Mouse (Mus musculus) cerebellum, adult 2 months (tissue): ENCODE data around the gene 4930550C14Rik.

Source experiments
- CTCF ChIP-seq: fragments of 200-500 bp; IDR thresholded peaks from 2 replicates; pipeline ENCODE4 v1.5.1; 2011; ENCODE audit warnings: low read depth, mild to moderate bottlenecking, control low read depth, low read length, moderate library complexity, borderline replicate concordance; ENCODE audit not compliant: insufficient read depth
- POLR2A ChIP-seq: fragments of 200-500 bp; IDR thresholded peaks from 2 replicates; pipeline ENCODE4 v1.6.1; 2011; ENCODE audit warnings: low read length, control low read depth, borderline replicate concordance; ENCODE audit not compliant: insufficient read depth

DNA sequence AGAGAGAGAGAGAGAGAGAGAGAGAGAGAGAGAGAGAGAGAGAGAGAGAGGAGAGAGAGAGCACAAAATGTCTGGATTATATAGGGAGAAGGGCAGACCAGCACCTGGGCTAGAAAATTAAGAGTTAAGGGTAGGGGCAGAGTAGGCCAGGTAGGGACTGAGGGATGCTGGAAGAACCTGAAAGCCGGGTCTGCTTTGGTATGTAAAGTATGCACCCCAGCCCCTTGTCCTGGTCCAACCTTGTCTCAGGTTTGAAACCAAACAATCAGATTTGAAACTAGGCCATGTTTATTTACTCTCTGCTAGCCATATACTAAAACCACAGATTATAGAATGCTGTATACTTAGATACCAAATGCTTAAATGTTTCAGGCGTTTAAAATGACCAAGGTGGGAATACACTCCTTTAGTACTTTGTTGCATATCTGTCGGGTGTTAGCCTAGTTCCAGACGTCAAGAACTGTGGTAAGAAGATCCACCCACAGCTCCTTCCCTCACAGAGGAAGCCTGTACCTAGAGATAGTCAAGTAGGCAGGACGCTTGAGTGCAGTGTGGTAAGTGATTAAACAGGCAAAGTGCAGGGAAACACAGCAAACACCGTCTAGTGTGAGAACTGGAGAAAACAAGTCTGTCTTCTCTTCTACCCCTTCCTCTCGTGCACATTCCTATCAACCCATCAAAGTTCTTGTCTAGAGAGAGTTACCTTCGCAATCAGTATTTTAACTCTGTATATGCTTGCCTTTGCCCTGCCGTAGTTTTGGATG is 20.2 kb downstream of the 4930550C14Rik start:
- TF ChIP-seq CTCF (no peak), POLR2A (no peak)
